Mouse (Mus musculus) heart, embryonic 11.5 days (tissue): ENCODE measurements around the gene Perp. TPM values are rescaled to one million over a fixed set of nuclear protein-coding genes. Genes with fewer than 3 reads are reported as not detected.

ENCODE experiments used
- ATAC-seq: fragments of 200-750 bp; cut with Nextera tagmentation; replicated peaks from 2 replicates; pipeline ENCODE4 v1.8.0; 2017; ENCODE audit warnings: moderate library complexity; ENCODE audit not compliant: insufficient number of reproducible peaks, low FRiP score, low TSS enrichment
- H3K27ac ChIP-seq: fragments of 300-500 bp; sonication (generic); 2 replicates; pipeline ENCODE4 v1.5.1; 2014; ENCODE audit warnings: mild to moderate bottlenecking, low read depth, low read length
- H3K27me3 ChIP-seq: fragments of 300-500 bp; sonication (generic); 2 replicates; pipeline ENCODE4 v1.6.1; 2014; ENCODE audit warnings: mild to moderate bottlenecking, low read length, mixed read lengths; ENCODE audit not compliant: control insufficient read depth, insufficient read depth
- H3K36me3 ChIP-seq: fragments of 300-500 bp; sonication (generic); 2 replicates; pipeline ENCODE4 v1.6.1; 2014; ENCODE audit warnings: mild to moderate bottlenecking, low read length, moderate library complexity, mixed read lengths; ENCODE audit not compliant: control insufficient read depth, insufficient read depth
- H3K4me1 ChIP-seq: fragments of 300-500 bp; sonication (generic); 2 replicates; pipeline ENCODE4 v1.6.1; 2014; ENCODE audit warnings: low read length; ENCODE audit not compliant: control insufficient read depth, insufficient read depth
- H3K4me2 ChIP-seq: fragments of 300-500 bp; sonication (generic); 2 replicates; pipeline ENCODE4 v1.6.1; 2014; ENCODE audit warnings: mild to moderate bottlenecking, moderate library complexity
- H3K4me3 ChIP-seq: fragments of 300-500 bp; sonication (generic); 2 replicates; pipeline ENCODE4 v1.5.1; 2014; ENCODE audit warnings: low read depth, low read length
- H3K9ac ChIP-seq: fragments of 300-500 bp; sonication (generic); 2 replicates; pipeline ENCODE4 v1.6.1; 2014; ENCODE audit warnings: mild to moderate bottlenecking, low read depth, low read length, moderate library complexity
- H3K9me3 ChIP-seq: fragments of 300-500 bp; sonication (generic); replicated peaks from 2 replicates; pipeline ENCODE4 v1.6.1; 2016; ENCODE audit warnings: low read length; ENCODE audit not compliant: control insufficient read depth
- WGBS: fragments of 180-500 bp; shearing (Covaris S2); extraction: QIAGEN DNeasy Blood & Tissue Kit; methylation state at CpG from one replicate; pipeline ENCODE4 v1.1.7; 2014; ENCODE audit not compliant: insufficient replicate concordance; 5-methylcytosine and 5-hydroxymethylcytosine counted together
- polyA plus RNA-seq: library from polyadenylated mRNA; unstranded; fragments of >200 nt; fragmentation: Nextera tagmentation; extraction: Ambion mirVana; gene quantifications from 2 replicates; pipeline ENCODE4 v1.2.1, GENCODE M21; 2014

Perp gene
- polyA plus RNA-seq, 1 experiment from 2014 or later: 80.9 TPM

- no peak overlapping the region for H3K4me3 ChIP-seq
- ATAC-seq: no peak
- H3K27ac ChIP-seq: no peak overlapping the region
- H3K4me2 ChIP-seq: no peak overlapping the region
- no peaks in the 10 kb centered on the region for H3K27me3 ChIP-seq
- 66% methylated on average over 2 of the region's 2 CpGs for WGBS
- H3K36me3 ChIP-seq: no peaks in the 10 kb centered on the region
- no peaks in the 10 kb centered on the region for H3K9me3 ChIP-seq
- H3K4me1 ChIP-seq: no peaks in the 10 kb centered on the region; the same call in 1 of the 2 replicates
- H3K9ac ChIP-seq: no peak overlapping the region
Measured at GRCm38 (mm10) chr10:18834389-18834788, 10.4 kb upstream of the Perp start.

GRCm38 (mm10) chr10:18835684-18836479, 8.9 kb upstream of the Perp start:
- ATAC-seq: no peak
- Histone ChIP-seq H3K4me3 (no peak overlapping the region), H3K36me3 (no peaks in the 10 kb centered on the region), H3K9me3 (no peaks in the 10 kb centered on the region), H3K4me1 (no peaks in the 10 kb centered on the region; the same call in 1 of the 2 replicates), H3K27me3 (no peaks in the 10 kb centered on the region), H3K4me2 (no peak overlapping the region), H3K9ac (no peak overlapping the region), H3K27ac (no peak overlapping the region)
- WGBS: 47% methylated on average over 6 of the region's 6 CpGs

- no peak overlapping the region for H3K4me3 ChIP-seq
- H3K27ac ChIP-seq: no peak overlapping the region
- WGBS: 39% methylated on average over 4 of the region's 4 CpGs
- H3K36me3 ChIP-seq: no peaks in the 10 kb centered on the region
- H3K9ac ChIP-seq: no peak overlapping the region
- H3K4me2 ChIP-seq: no peak overlapping the region
- no peak for ATAC-seq
- H3K4me1 ChIP-seq: no peaks in the 10 kb centered on the region; the same call in 1 of the 2 replicates
- H3K9me3 ChIP-seq: no peaks in the 10 kb centered on the region
- peaks cover 4% of the 10 kb centered on the region for H3K27me3 ChIP-seq
Measured at GRCm38 (mm10) chr10:18839530-18839929, 5.3 kb upstream of the Perp start.

GRCm38 (mm10) chr10:18840736-18841135, 4.1 kb upstream of the Perp start:
- 61% methylated on average over 4 of the region's 4 CpGs for WGBS
- H3K27me3 ChIP-seq: peaks cover 11% of the 10 kb centered on the region
- no peak overlapping the region for H3K9ac ChIP-seq
- no peaks in the 10 kb centered on the region; the same call in 1 of the 2 replicates for H3K4me1 ChIP-seq
- no peaks in the 10 kb centered on the region for H3K9me3 ChIP-seq
- H3K4me3 ChIP-seq: no peak overlapping the region
- no peak overlapping the region for H3K27ac ChIP-seq
- no peaks in the 10 kb centered on the region for H3K36me3 ChIP-seq
- no peak for ATAC-seq
- no peak overlapping the region for H3K4me2 ChIP-seq

- Histone ChIP-seq H3K4me1 (no peaks in the 10 kb centered on the region; the same call in 1 of the 2 replicates), H3K4me2 (peak overlapping the region; percentile 92), H3K9ac (peak overlapping the region; percentile 86), H3K9me3 (no peaks in the 10 kb centered on the region), H3K36me3 (no peaks in the 10 kb centered on the region), H3K27me3 (peaks cover 11% of the 10 kb centered on the region), H3K27ac (no peak overlapping the region), H3K4me3 (peak overlapping the region; percentile 70)
- WGBS: 6% methylated on average over 18 of the region's 18 CpGs
- 0 out of 2 replicates have a peak, but pooled peaks have one; percentile 31 for ATAC-seq
Measured at GRCm38 (mm10) chr10:18845287-18845662, 455 bp downstream of the Perp start.

- no peak for ATAC-seq
- H3K9ac ChIP-seq: peak overlapping the region; percentile 44; the same call in 1 of the 2 replicates
Measured at GRCm38 (mm10) chr10:18845711-18846110, 891 bp downstream of the Perp start.

GRCm38 (mm10) chr10:18846474-18847264, 1.8 kb downstream of the Perp start:
- Histone ChIP-seq H3K4me3 (peak overlapping the region; percentile 70; the same call in 1 of the 2 replicates), H3K27ac (peak overlapping the region; percentile 65), H3K9ac (no peak overlapping the region), H3K9me3 (no peaks in the 10 kb centered on the region), H3K4me2 (peak overlapping the region; percentile 92), H3K36me3 (no peaks in the 10 kb centered on the region), H3K27me3 (peaks cover 11% of the 10 kb centered on the region), H3K4me1 (no peaks in the 10 kb centered on the region; the same call in 1 of the 2 replicates)
- 69% methylated on average over 8 of the region's 8 CpGs for WGBS
- no peak for ATAC-seq

More at GRCm38 (mm10) chr10:18845711-18846110, 891 bp downstream of the Perp start:
- Histone ChIP-seq H3K27ac (no peak overlapping the region), H3K4me1 (no peaks in the 10 kb centered on the region; the same call in 1 of the 2 replicates), H3K36me3 (no peaks in the 10 kb centered on the region), H3K9me3 (no peaks in the 10 kb centered on the region), H3K27me3 (peaks cover 11% of the 10 kb centered on the region), H3K4me2 (peak overlapping the region; percentile 92), H3K4me3 (peak overlapping the region; percentile 70)
- WGBS: 31% methylated on average over 4 of the region's 4 CpGs

GRCm38 (mm10) chr10:18850177-18850576, 5.4 kb downstream of the Perp start:
- Histone ChIP-seq H3K4me1 (no peaks in the 10 kb centered on the region), H3K9ac (no peak overlapping the region), H3K27ac (no peak overlapping the region), H3K4me3 (no peak overlapping the region), H3K27me3 (peaks cover 2% of the 10 kb centered on the region; the same call in 1 of the 2 replicates), H3K4me2 (no peak overlapping the region), H3K36me3 (no peaks in the 10 kb centered on the region), H3K9me3 (no peaks in the 10 kb centered on the region)
- ATAC-seq: no peak
- 85% methylated on average over 4 of the region's 4 CpGs for WGBS
